Mouse (Mus musculus) lung, postnatal 4 days (tissue): Measurements from ENCODE around the gene Nckap1l.

Experiments
- DNase-seq, 2 experiments: peaks; one replicate each; pipeline ENCODE4 v3.0.0; 2021

The Nckap1l gene

GRCm38 (mm10) chr15:103540646-103541045 is 87.1 kb downstream of the Nckap1l start:
- DNase-seq: no peak

- no peak for DNase-seq
Measured at GRCm38 (mm10) chr15:103542526-103542925, 88.9 kb downstream of the Nckap1l start.

DNA sequence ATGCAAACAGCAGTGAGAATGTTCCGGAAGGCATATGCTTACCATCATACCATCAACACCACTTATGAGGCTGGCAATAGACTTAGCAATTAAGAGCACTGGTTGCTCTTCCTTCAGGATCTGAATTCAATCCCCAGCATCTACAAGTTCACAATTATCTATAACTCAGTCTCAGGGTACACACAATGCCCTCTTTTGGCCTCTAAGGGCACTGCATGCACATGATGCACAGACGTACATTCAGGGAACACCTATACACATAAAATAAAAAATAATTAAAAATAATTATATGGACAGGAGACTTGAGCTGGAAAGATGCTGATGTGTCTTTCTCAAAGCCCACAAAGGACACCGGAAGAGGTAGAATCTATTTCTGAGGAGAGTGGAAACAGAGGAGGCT is 94.4 kb downstream of the Nckap1l start:
- DNase-seq: no peak
